Mouse (Mus musculus): ENCODE results near the gene Plscr3.

DNA sequence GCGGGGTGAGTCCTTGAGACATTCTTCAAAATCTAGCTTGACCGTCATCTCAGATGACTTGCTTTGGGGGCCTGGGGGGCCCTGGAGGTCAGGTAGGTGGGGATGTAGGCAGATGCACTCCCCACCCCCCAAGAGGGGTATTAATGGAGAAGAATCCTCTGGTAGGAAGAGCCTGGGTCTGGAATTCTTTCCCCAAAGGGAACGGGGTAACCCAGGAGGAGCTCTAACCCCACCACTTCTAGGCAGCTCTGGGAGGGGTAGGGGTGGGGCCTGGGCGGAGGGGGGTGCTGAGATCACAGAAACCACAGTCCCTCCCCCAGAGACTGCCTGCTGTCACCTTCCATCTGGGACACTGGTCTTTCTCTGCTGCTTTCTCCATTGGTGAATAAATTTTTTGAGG lies 49.1 kb downstream of the Plscr3 start, which contains the start of gene Acap1:
- TF ChIP-seq TAL1 (conservative IDR thresholded peaks at IDR 0.05; ENCODE audit: low read depth, low read length) (no peak), GATA2 (IDR thresholded peaks at IDR 0.05; ENCODE audit: borderline replicate concordance, low read depth, low read length) (no peak), CTCF (IDR thresholded peaks at IDR 0.05; ENCODE audit: low read depth, low read length) (no peak)
